Mouse (Mus musculus): ENCODE data around the gene Csmd2.

- TF ChIP-seq POLR2A (IDR thresholded peaks at IDR 0.05; ENCODE audit: borderline replicate concordance, control insufficient read depth, low read depth, low read length) (no peak), CTCF (IDR thresholded peaks at IDR 0.05; ENCODE audit: control insufficient read depth, insufficient read depth, low read length) (no peak)
These were observed 40.6 kb downstream of the Csmd2 start for GRCm38 (mm10) chr4:128028294-128028693.
